Mouse (Mus musculus) lung, embryonic 15.5 days (tissue): ENCODE results near the gene Lrmda. TPM values are rescaled to one million over a fixed set of nuclear protein-coding genes. Genes with fewer than 3 reads are reported as not detected.

Source experiments
- ATAC-seq: fragments of 200-750 bp; cut with Nextera tagmentation; 2 replicates; pipeline ENCODE4 v1.8.0; 2017; ENCODE audit warnings: moderate number of reproducible peaks, borderline replicate concordance; ENCODE audit not compliant: low FRiP score, low TSS enrichment; ENCODE audit errors: extremely low read depth
- H3K27ac ChIP-seq: fragments of 300-500 bp; sonication (generic); 2 replicates; pipeline ENCODE4 v1.5.1; 2015; ENCODE audit warnings: moderate library complexity, mild to moderate bottlenecking, inconsistent platforms
- H3K27me3 ChIP-seq: fragments of 300-500 bp; sonication (generic); 2 replicates; pipeline ENCODE4 v1.6.1; 2015; ENCODE audit warnings: inconsistent platforms
- H3K36me3 ChIP-seq: fragments of 300-500 bp; sonication (generic); 2 replicates; pipeline ENCODE4 v1.6.1; 2015; ENCODE audit warnings: inconsistent platforms
- H3K4me1 ChIP-seq: fragments of 300-500 bp; sonication (generic); 2 replicates; pipeline ENCODE4 v1.6.1; 2015; ENCODE audit warnings: inconsistent platforms
- H3K4me2 ChIP-seq: fragments of 300-500 bp; sonication (generic); 2 replicates; pipeline ENCODE4 v1.6.1; 2015; ENCODE audit warnings: inconsistent platforms, mild to moderate bottlenecking, moderate library complexity
- H3K4me3 ChIP-seq: fragments of 300-500 bp; sonication (generic); 2 replicates; pipeline ENCODE4 v1.5.1; 2015; ENCODE audit warnings: mild to moderate bottlenecking, inconsistent platforms
- H3K9ac ChIP-seq: fragments of 300-500 bp; sonication (generic); 2 replicates; pipeline ENCODE4 v1.6.1; 2015; ENCODE audit warnings: inconsistent platforms
- H3K9me3 ChIP-seq: fragments of 300-500 bp; sonication (generic); 2 replicates; pipeline ENCODE4 v1.6.1; 2016; ENCODE audit warnings: inconsistent platforms
- WGBS: fragments of 180-500 bp; shearing (Covaris S2); methylation state at CpG from one replicate; pipeline ENCODE4 v1.1.7; 2015; 5-methylcytosine and 5-hydroxymethylcytosine counted together
- polyA plus RNA-seq: library from polyadenylated mRNA; unstranded; fragments of >200 nt; fragmentation: Nextera tagmentation; extraction: Ambion mirVana; gene quantifications from 2 replicates; pipeline ENCODE4 v1.2.1, GENCODE M21; 2015

The Lrmda gene
- polyA plus RNA-seq, 1 experiment from 2014 or later, result 0.39 TPM

DNA sequence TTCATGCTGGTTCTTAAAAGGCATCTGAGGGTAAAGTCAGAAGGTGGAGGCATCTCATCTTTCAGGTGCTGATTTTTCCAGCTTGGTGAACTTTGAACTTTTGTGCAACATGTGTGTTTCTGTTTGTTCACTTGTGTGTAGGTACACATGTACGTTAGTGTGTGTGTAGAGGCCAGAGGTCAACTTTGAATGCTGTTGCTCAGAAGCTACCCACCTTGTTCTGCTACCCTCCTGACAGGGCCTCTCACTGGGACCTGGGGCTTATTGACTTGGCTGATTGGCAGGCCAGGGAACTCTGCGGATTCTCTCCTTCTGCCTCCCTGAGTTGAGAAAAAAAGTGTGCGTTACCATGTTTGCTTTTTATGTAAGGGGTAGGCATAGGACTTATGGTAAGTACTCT lies 203.1 kb downstream of the Lrmda start:
- H3K27ac ChIP-seq, result no peak overlapping the region
- ATAC-seq, result no peak
- H3K27me3 ChIP-seq, result peaks cover 8% of the 10 kb centered on the region; the same call in 1 of the 2 replicates
- 58% methylated on average over 3 of the region's 3 CpGs for WGBS
- H3K36me3 ChIP-seq, result no peaks in the 10 kb centered on the region
- H3K4me3 ChIP-seq, result no peak overlapping the region
- no peak overlapping the region for H3K4me2 ChIP-seq
- no peak overlapping the region for H3K9ac ChIP-seq
- H3K4me1 ChIP-seq, result peaks cover 16% of the 10 kb centered on the region
- no peaks in the 10 kb centered on the region for H3K9me3 ChIP-seq

DNA sequence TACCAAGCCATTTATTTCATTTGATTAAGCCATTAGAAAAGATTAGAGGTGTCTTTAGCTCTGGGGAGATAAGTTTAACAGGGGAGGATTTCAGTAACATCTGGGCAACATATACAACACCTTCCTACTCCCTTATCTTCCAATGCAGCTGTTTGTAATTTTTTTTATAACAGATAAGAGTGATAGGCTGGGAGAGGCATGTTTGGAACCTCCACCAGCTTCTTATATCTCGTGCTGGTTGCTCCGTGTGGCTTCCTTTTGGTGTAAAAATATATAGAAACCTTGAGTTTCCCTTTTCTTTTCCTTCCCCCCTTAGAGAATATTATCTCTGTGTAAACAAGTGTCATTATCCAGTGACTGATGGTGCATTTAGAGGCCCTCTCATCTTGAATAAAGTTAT lies 206.7 kb downstream of the Lrmda start:
- no peak for ATAC-seq
- H3K36me3 ChIP-seq, result no peaks in the 10 kb centered on the region
- no peak overlapping the region for H3K4me3 ChIP-seq
- H3K9ac ChIP-seq, result no peak overlapping the region
- H3K9me3 ChIP-seq, result no peaks in the 10 kb centered on the region
- no peak overlapping the region for H3K4me2 ChIP-seq
- 37% methylated on average over 2 of the region's 2 CpGs for WGBS
- H3K27me3 ChIP-seq, result peaks cover 8% of the 10 kb centered on the region; the same call in 1 of the 2 replicates
- H3K27ac ChIP-seq, result no peak overlapping the region
- H3K4me1 ChIP-seq, result peaks cover 16% of the 10 kb centered on the region

DNA sequence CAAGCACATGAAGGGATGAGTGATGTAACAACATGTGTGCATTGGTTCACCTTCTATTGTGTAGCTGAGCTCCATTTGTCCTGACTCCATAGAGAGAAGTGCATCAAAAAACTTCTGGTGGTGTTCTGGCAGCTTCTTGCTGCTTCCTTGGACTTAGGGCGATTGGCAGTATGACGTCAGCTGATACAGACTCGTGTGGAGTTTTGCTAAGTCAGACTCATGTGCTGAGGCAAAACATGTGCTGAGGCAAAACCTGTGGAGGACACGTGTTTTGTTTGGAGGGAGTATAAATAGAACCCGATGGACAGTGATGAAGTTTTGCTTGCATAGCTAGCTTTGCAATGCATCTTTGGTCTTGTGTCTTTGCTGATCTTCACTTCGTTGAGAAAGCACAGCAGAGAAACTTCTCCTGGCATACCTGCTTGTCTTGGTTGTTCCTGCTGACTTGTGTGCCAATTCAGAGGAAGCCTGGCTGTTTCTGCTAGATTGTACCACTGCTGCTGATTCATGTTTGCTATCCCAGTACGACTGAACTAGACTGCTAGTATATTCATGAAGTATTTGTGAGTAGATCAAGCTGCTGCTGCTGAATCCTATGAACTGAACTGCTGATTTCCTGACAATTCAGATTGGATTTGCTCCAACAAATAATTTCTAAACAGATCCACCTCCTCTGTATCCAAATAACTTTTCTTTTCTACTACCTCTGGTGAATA lies 208.9 kb downstream of the Lrmda start:
- Histone ChIP-seq H3K27me3 (peaks cover 8% of the 10 kb centered on the region; the same call in 1 of the 2 replicates), H3K9ac (no peak overlapping the region), H3K4me3 (no peak overlapping the region), H3K9me3 (no peaks in the 10 kb centered on the region), H3K36me3 (no peaks in the 10 kb centered on the region), H3K27ac (no peak overlapping the region), H3K4me2 (no peak overlapping the region), H3K4me1 (peaks cover 2% of the 10 kb centered on the region; the same call in 1 of the 2 replicates)
- whole genome bisulfite sequencing, result 48% methylated on average over 7 of the region's 7 CpGs
- peak; percentile 52; the same call in 1 of the 2 replicates for ATAC-seq

DNA sequence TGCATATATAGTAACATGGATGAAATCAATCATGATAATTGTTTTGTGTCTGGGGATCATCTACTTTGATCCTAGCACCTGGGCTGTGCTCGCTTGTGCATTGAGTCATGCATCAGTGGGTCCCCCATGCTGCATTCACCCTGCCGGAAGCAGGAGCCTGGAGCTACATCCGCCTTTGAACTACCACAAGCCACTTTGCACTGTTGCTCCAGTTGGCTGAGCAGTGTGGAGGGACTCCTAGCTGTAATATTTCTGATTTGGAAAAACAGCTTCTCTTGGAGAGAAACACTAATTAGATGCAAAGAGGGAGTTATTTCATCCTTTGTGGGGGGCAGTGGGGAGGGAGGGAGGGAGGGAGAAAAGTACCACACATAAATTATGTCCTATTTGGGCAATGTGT lies 220.8 kb downstream of the Lrmda start:
- Histone ChIP-seq H3K27ac (no peak overlapping the region), H3K4me1 (no peaks in the 10 kb centered on the region), H3K4me2 (no peak overlapping the region), H3K27me3 (no peaks in the 10 kb centered on the region), H3K9me3 (no peaks in the 10 kb centered on the region), H3K36me3 (no peaks in the 10 kb centered on the region), H3K4me3 (no peak overlapping the region), H3K9ac (no peak overlapping the region)
- ATAC-seq, result no peak
- WGBS, result 80% methylated on average over 3 of the region's 3 CpGs

DNA sequence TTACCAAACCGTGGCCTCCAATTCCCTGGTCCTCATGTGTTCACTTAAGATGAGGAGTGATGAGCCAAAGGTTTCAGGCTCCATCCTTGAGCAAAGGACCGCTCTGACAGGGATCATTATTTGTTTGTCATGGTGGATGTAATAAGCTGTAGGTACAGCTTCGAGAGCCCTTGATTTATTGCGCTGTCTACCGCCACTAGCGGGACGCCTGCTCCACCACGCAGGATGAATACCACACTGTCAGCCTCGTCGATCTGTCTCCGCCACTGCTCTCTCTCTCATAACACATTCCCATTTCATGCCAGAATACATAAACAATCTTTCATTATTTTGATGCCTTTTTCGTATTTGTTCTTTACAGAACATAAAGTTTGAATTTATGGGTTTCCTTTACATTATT lies 235.9 kb downstream of the Lrmda start:
- H3K4me1 ChIP-seq, result peaks cover 8% of the 10 kb centered on the region; the same call in 1 of the 2 replicates
- no peaks in the 10 kb centered on the region for H3K36me3 ChIP-seq
- no peak for ATAC-seq
- no peak overlapping the region for H3K4me3 ChIP-seq
- H3K27ac ChIP-seq, result no peak overlapping the region
- WGBS, result 54% methylated on average over 12 of the region's 12 CpGs
- no peak overlapping the region for H3K9ac ChIP-seq
- H3K27me3 ChIP-seq, result no peaks in the 10 kb centered on the region
- no peaks in the 10 kb centered on the region for H3K9me3 ChIP-seq
- H3K4me2 ChIP-seq, result no peak overlapping the region

DNA sequence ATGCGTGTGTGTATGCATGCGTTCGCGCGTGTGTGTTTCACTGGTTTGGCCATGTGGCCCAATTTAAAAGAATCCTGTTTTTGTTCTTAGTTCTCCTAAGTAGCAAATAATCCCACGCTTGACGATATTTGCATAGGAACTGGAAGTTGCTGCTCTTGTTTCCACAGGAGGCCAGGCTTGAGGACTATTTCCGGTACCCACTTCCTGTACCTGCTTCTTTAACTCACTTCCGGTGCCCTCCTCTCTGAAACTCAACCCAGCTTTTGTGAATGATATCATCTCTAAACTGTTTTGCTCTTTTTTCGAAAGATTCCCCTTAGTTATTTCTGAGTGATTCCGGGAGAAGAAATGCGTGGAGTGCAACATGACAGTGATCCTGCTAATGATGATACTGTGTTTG lies 236.8 kb downstream of the Lrmda start:
- 82% methylated on average over 12 of the region's 12 CpGs for WGBS
- ATAC-seq, result no peak
- Histone ChIP-seq H3K4me2 (no peak overlapping the region), H3K27ac (no peak overlapping the region), H3K27me3 (no peaks in the 10 kb centered on the region), H3K4me3 (no peak overlapping the region), H3K4me1 (peaks cover 8% of the 10 kb centered on the region; the same call in 1 of the 2 replicates), H3K36me3 (no peaks in the 10 kb centered on the region), H3K9me3 (no peaks in the 10 kb centered on the region), H3K9ac (no peak overlapping the region)

DNA sequence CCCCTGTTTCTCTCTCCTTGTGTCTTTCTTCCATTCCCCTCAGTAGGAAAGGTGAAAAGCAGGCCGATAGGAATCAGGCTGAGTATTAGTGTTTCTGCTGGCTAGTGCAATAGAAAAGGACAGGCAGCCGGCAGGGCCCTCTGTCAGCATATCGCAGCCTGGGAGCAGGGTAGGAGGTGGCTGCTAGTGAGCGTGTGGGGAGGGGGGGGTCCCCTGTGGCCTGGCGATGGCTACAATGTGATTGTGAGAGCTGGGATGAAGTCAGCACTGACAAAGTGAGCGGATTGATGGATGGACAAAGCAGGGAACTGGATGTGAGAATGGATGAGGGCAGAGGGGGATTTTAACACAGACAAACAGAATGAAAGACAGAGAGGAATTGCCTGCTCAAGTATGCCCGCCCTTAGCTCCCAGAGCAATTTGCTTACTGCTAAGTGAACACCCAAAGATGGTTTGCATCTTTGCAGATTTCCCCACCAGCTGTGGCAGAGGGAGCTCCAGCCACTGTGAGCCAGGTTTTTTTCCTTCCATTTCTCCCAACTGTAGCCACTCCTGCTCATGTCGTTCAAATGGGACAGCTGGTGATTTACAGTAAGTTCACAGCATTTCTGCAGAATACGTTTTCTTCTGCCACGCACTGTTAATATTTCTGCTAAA lies 240.0 kb downstream of the Lrmda start:
- H3K4me1 ChIP-seq, result peaks cover 8% of the 10 kb centered on the region; the same call in 1 of the 2 replicates
- H3K4me3 ChIP-seq, result no peak overlapping the region
- 27% methylated on average over 10 of the region's 10 CpGs for WGBS
- ATAC-seq, result no peak
- no peak overlapping the region for H3K27ac ChIP-seq
- H3K36me3 ChIP-seq, result no peaks in the 10 kb centered on the region
- no peaks in the 10 kb centered on the region for H3K9me3 ChIP-seq
- no peak overlapping the region for H3K9ac ChIP-seq
- no peaks in the 10 kb centered on the region for H3K27me3 ChIP-seq
- no peak overlapping the region for H3K4me2 ChIP-seq

DNA sequence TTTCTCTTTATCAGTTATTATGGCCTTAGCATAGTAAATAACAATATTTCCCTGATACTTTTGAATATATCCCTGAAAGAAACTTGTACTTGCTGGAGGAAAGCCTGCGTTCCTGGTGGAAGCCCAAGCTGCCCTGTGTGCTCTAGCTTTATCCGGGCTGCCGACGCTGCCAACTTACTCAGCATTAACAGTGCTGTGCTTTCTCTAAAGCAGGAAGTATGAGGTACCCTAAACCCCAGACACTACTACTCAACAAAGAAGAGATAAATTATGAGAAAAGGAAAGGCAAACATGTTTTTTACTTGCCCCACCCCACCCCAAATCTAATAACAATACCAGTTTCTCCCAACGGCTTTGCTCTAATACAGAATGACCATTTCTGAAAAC lies 240.5 kb downstream of the Lrmda start:
- peaks cover 8% of the 10 kb centered on the region; the same call in 1 of the 2 replicates for H3K4me1 ChIP-seq
- no peaks in the 10 kb centered on the region for H3K36me3 ChIP-seq
- WGBS, result 41% methylated on average over 5 of the region's 5 CpGs
- H3K4me2 ChIP-seq, result no peak overlapping the region
- H3K9me3 ChIP-seq, result no peaks in the 10 kb centered on the region
- H3K27ac ChIP-seq, result no peak overlapping the region
- H3K4me3 ChIP-seq, result no peak overlapping the region
- ATAC-seq, result no peak
- no peak overlapping the region for H3K9ac ChIP-seq
- no peaks in the 10 kb centered on the region for H3K27me3 ChIP-seq

DNA sequence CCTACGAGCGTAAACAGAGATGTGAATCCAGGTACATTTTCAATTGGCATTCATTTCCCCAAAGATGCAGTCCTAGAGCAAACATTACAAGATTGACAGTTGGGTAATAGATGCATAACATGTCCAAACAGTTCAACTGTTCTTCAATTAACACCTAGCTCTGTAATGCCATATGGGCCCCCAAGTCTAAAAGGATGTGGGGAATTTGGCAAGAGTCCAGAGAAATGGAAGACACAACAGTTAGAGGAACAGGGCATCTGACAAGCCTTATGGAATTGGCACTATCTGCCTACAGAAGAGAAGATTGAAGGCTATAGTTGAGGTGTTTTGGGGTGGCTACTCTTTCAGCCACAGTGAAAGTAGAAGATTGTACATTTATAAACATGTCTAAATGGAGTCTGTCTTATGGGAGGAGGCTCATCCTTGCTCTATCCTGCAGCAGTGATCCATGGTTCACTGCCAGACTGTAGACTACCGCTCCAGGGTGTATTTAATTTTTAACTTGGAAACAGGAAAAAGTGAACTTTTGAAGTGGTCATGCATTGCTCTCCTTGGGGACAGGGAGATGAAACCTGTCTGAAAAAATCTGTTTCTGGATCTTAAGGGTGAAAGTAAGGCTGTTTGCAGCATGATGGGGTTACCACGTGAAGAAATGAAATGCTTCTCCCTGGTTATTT lies 245.9 kb downstream of the Lrmda start:
- Histone ChIP-seq H3K4me1 (no peaks in the 10 kb centered on the region), H3K9me3 (no peaks in the 10 kb centered on the region), H3K27ac (no peak overlapping the region), H3K4me3 (no peak overlapping the region), H3K27me3 (no peaks in the 10 kb centered on the region), H3K4me2 (no peak overlapping the region), H3K9ac (no peak overlapping the region), H3K36me3 (no peaks in the 10 kb centered on the region)
- no peak for ATAC-seq
- WGBS, result 73% methylated on average over 4 of the region's 4 CpGs

DNA sequence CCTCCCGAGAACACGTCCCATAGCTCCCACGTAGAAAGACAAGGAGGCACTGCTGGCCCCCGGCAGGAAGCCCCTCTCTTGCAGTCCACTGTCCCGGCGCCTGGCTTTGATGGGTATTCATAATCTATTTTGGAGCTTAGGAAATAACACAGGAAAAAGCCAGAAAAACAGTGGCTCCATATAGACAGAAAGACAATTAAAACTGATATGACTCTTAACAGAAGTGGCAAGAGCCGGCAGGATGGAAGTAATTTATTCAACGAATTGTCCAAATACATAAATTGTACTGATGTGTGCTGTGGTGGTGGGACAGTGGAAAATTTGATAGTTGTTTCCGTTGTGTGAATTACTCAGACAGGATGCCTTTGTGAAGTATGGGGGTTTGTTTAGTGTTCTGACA lies 250.3 kb downstream of the Lrmda start:
- no peaks in the 10 kb centered on the region for H3K36me3 ChIP-seq
- WGBS, result 65% methylated on average over 9 of the region's 9 CpGs
- ATAC-seq, result peak; percentile 31; the same call in 1 of the 2 replicates
- no peaks in the 10 kb centered on the region for H3K4me1 ChIP-seq
- H3K4me3 ChIP-seq, result no peak overlapping the region
- H3K4me2 ChIP-seq, result no peak overlapping the region
- no peaks in the 10 kb centered on the region for H3K9me3 ChIP-seq
- H3K9ac ChIP-seq, result no peak overlapping the region
- H3K27me3 ChIP-seq, result no peaks in the 10 kb centered on the region
- H3K27ac ChIP-seq, result no peak overlapping the region

DNA sequence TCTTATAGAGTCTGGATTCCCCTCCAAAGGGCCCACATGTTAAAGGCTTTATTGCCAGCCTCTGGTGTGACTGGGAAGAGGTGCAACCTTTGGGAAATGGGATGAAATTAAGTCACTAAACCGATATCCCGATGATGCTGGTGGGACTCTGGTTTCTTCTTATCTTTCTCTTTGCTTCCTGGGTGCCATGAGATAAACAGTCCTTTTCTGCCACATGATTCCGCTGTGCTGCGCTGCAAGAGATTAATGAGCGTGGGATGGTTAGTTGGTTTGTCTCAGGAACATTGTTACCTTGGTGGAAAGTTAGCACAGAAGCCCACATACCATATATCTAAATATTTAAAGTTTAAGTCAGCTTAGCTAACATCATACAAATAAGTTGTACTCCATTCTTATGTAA lies 258.5 kb downstream of the Lrmda start:
- WGBS, result 80% methylated on average over 5 of the region's 5 CpGs
- no peaks in the 10 kb centered on the region for H3K4me1 ChIP-seq
- no peak overlapping the region for H3K4me3 ChIP-seq
- H3K27me3 ChIP-seq, result no peaks in the 10 kb centered on the region
- H3K4me2 ChIP-seq, result no peak overlapping the region
- H3K9me3 ChIP-seq, result no peaks in the 10 kb centered on the region
- H3K36me3 ChIP-seq, result no peaks in the 10 kb centered on the region
- no peak for ATAC-seq
- H3K9ac ChIP-seq, result no peak overlapping the region
- H3K27ac ChIP-seq, result no peak overlapping the region

DNA sequence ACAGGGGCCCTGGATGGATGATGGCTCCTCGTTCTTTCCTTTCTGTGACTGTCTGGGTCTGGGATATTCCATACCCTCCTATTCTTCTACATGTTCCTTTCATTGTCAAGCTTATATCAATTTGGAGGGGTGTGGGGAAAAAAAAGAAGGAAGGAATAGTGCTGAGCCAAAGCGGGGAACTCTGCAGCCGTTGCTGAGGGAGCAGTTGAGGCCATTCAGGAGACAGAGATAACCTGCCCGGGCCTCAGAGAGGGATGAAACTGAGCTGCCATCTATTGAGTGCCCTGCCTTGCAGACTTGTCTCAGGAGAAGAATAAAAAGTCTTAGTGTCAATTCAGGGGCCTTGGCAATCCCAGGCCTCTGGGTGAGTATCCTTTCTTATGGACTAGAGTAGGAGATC lies 260.1 kb downstream of the Lrmda start:
- Histone ChIP-seq H3K4me1 (no peaks in the 10 kb centered on the region), H3K9me3 (no peaks in the 10 kb centered on the region), H3K27ac (no peak overlapping the region), H3K4me2 (no peak overlapping the region), H3K4me3 (no peak overlapping the region), H3K36me3 (no peaks in the 10 kb centered on the region), H3K27me3 (no peaks in the 10 kb centered on the region), H3K9ac (no peak overlapping the region)
- 88% methylated on average over 4 of the region's 4 CpGs for WGBS
- no peak for ATAC-seq
